Mouse (Mus musculus) stomach, postnatal 0 days (tissue): ENCODE data around the gene Atxn10.

Experiments used
- CTCF ChIP-seq: IDR thresholded peaks from 2 replicates; pipeline ENCODE4 v1.5.1; 2016; ENCODE audit warnings: antibody characterized with exemption, low read depth, mild to moderate bottlenecking, moderate library complexity
- EP300 ChIP-seq: optimal IDR thresholded peaks from 2 replicates; pipeline ENCODE3; 2016; ENCODE audit warnings: antibody characterized with exemption

DNA sequence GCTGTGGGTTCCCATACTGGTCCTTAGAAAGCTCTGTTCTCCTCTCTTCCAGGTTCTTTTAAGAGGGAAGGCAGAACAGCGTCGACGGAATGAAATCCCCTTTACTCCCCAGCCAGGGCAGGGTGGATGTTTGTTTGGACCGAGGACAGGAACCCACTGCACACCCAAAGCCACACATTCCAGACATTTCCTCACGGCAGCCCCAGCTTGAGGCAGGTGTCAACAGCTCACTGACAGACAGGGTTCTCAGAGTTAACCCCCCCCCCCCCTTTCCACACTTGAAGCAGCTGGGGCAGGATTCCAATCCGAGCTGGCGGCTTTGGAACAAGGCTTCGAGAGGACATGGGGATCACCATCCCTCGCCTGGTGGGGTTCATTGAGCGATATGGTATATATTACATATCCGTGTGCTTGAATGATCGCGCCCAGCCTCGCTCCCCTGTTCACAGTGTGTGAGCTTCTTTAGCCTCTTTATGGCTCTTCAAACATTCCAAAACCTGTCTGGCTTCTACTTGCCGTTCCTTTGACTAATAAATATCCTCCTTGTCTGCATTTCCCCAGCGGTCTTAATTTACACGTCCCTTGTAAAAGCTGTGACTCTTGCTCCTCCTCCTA is 37.8 kb upstream of the Atxn10 start:
- TF ChIP-seq CTCF, result no peak
- no peak for TF ChIP-seq EP300
